Mouse (Mus musculus) MEL (cell line): ENCODE results near the gene Rabl6. TPM values are rescaled to one million over a fixed set of nuclear protein-coding genes. Genes with fewer than 3 reads are reported as not detected.

Experiments used
- DNase-seq: peaks from one replicate; pipeline ENCODE4 v3.0.0; 2011; ENCODE audit warnings: low read depth, low spot score
- H3K27ac ChIP-seq: 2 replicates; pipeline ENCODE4 v1.5.1; 2012; ENCODE audit warnings: low read depth, mild to moderate bottlenecking, control low read depth, low read length, moderate library complexity; ENCODE audit not compliant: control insufficient read depth
- H3K27me3 ChIP-seq, 2 experiments: fragments of 150-350 bp in 1 of 2; sonication (generic) in 1 of 2; 2 replicates each; pipeline ENCODE4 v1.6.1; 2012; ENCODE audit warnings: low read length in 2 of 2, mild to moderate bottlenecking in 2 of 2, improper control_type of control experiment in 1 of 2, moderate library complexity in 1 of 2; ENCODE audit not compliant: insufficient read depth in 2 of 2, control insufficient read depth in 1 of 2
- H3K36me3 ChIP-seq, 2 experiments: 2 replicates each; pipeline ENCODE4 v1.6.1; 2012 to 2014; ENCODE audit warnings: low read length in 2 of 2, improper control_type of control experiment in 1 of 2, inconsistent platforms in 1 of 2, mild to moderate bottlenecking in 1 of 2; ENCODE audit not compliant: insufficient read depth in 2 of 2, control insufficient read depth in 1 of 2
- H3K4me1 ChIP-seq, 2 experiments: fragments of 150-350 bp in 1 of 2; sonication (generic) in 1 of 2; 2 replicates each; pipeline ENCODE4 v1.6.1; 2012; ENCODE audit warnings: low read length in 2 of 2, improper control_type of control experiment in 1 of 2, mild to moderate bottlenecking in 1 of 2; ENCODE audit not compliant: insufficient read depth in 2 of 2, control insufficient read depth in 1 of 2
- H3K4me3 ChIP-seq, 2 experiments: fragments of 150-350 bp in 1 of 2; sonication (generic) in 1 of 2; 2 replicates each; pipeline ENCODE4 v1.5.1; 2012; ENCODE audit warnings: low read depth in 2 of 2, low read length in 2 of 2, mild to moderate bottlenecking in 2 of 2, moderate library complexity in 2 of 2, control low read depth in 1 of 2, improper control_type of control experiment in 1 of 2; ENCODE audit not compliant: control insufficient read depth in 1 of 2, insufficient read depth in 1 of 2
- H3K79me2 ChIP-seq: 2 replicates; pipeline ENCODE4 v1.6.1; 2012; ENCODE audit warnings: mild to moderate bottlenecking, low read length, moderate library complexity; ENCODE audit not compliant: control insufficient read depth, poor library complexity, insufficient read depth
- H3K9ac ChIP-seq: 2 replicates; pipeline ENCODE4 v1.6.1; 2012; ENCODE audit warnings: low read depth, mild to moderate bottlenecking, control low read depth, low read length, moderate library complexity; ENCODE audit not compliant: control insufficient read depth, poor library complexity, severe bottlenecking
- H3K9me3 ChIP-seq: fragments of 150-350 bp; sonication (generic); replicated peaks from 2 replicates; pipeline ENCODE4 v1.6.1; 2012; ENCODE audit warnings: mild to moderate bottlenecking, low read length, improper control_type of control experiment, moderate library complexity; ENCODE audit not compliant: insufficient read depth
- BHLHE40 ChIP-seq: IDR thresholded peaks from 2 replicates; pipeline ENCODE4 v1.6.1; 2012; ENCODE audit warnings: low read depth, mild to moderate bottlenecking, inconsistent platforms, low read length, improper control_type of control experiment, borderline replicate concordance
- CHD1 ChIP-seq: IDR thresholded peaks from 2 replicates; pipeline ENCODE4 v1.6.1; 2012; ENCODE audit warnings: low read depth, mild to moderate bottlenecking, inconsistent platforms, low read length, improper control_type of control experiment
- CHD2 ChIP-seq: IDR thresholded peaks from 2 replicates; pipeline ENCODE4 v1.6.1; 2011; ENCODE audit warnings: low read length, improper control_type of control experiment
- CTCF ChIP-seq, 3 experiments: IDR thresholded peaks in 2 of 3; conservative IDR thresholded peaks in 1 of 3; 2 replicates each; pipeline ENCODE4 v1.5.1; 2011 to 2012; ENCODE audit warnings: low read length in 3 of 3, low read depth in 2 of 3, mild to moderate bottlenecking in 2 of 3, improper control_type of control experiment in 1 of 3, inconsistent platforms in 1 of 3, mixed read lengths in 1 of 3, moderate library complexity in 1 of 3; ENCODE audit not compliant: control insufficient read depth in 1 of 3, insufficient read depth in 1 of 3, poor library complexity in 1 of 3, severe bottlenecking in 1 of 3
- E2F4 ChIP-seq: IDR thresholded peaks from 2 replicates; pipeline ENCODE4 v1.6.1; 2011; ENCODE audit warnings: low read depth, low read length, improper control_type of control experiment, borderline replicate concordance
- ELF1 ChIP-seq: IDR thresholded peaks from 2 replicates; pipeline ENCODE4 v1.6.1; 2014; ENCODE audit warnings: low read depth, mild to moderate bottlenecking, inconsistent platforms, low read length, improper control_type of control experiment, moderate library complexity
- EP300 ChIP-seq, 2 experiments: IDR thresholded peaks; 2 replicates each; pipeline ENCODE4 v1.6.1; 2011; ENCODE audit warnings: improper control_type of control experiment in 2 of 2, low read length in 2 of 2, low read depth in 1 of 2, mild to moderate bottlenecking in 1 of 2
- ETS1 ChIP-seq: IDR thresholded peaks from 2 replicates; pipeline ENCODE4 v1.6.1; 2012; ENCODE audit warnings: low read depth, mild to moderate bottlenecking, inconsistent platforms, low read length, improper control_type of control experiment, moderate library complexity
- GATA1 ChIP-seq: IDR thresholded peaks from 2 replicates; pipeline ENCODE4 v1.6.1; 2011; ENCODE audit warnings: low read depth, low read length, improper control_type of control experiment
- HCFC1 ChIP-seq: IDR thresholded peaks from 2 replicates; pipeline ENCODE4 v1.6.1; 2012; ENCODE audit warnings: low read depth, mild to moderate bottlenecking, inconsistent platforms, low read length, improper control_type of control experiment, moderate library complexity
- JUND ChIP-seq: IDR thresholded peaks from 2 replicates; pipeline ENCODE4 v1.6.1; 2011; ENCODE audit warnings: low read depth, mild to moderate bottlenecking, improper control_type of control experiment, low read length
- KAT2A ChIP-seq: conservative IDR thresholded peaks from 2 replicates; pipeline ENCODE4 v1.6.1; 2012; ENCODE audit warnings: low read depth, low read length, improper control_type of control experiment, inconsistent platforms
- MAFK ChIP-seq: IDR thresholded peaks from 2 replicates; pipeline ENCODE4 v1.6.1; 2011; ENCODE audit warnings: low read depth, mild to moderate bottlenecking, low read length, improper control_type of control experiment, borderline replicate concordance
- MAZ ChIP-seq: IDR thresholded peaks from 2 replicates; pipeline ENCODE4 v1.6.1; 2012; ENCODE audit warnings: low read depth, mild to moderate bottlenecking, inconsistent platforms, low read length, improper control_type of control experiment
- MXI1 ChIP-seq: IDR thresholded peaks from 2 replicates; pipeline ENCODE4 v1.6.1; 2011; ENCODE audit warnings: mild to moderate bottlenecking, low read depth, low read length, improper control_type of control experiment
- MYB ChIP-seq: IDR thresholded peaks from 2 replicates; pipeline ENCODE4 v1.6.1; 2011; ENCODE audit warnings: mild to moderate bottlenecking, low read depth, low read length, improper control_type of control experiment
- NELFE ChIP-seq: IDR thresholded peaks from 2 replicates; pipeline ENCODE4 v1.6.1; 2011; ENCODE audit warnings: low read depth, low read length, improper control_type of control experiment
- NRF1 ChIP-seq: IDR thresholded peaks from 2 replicates; pipeline ENCODE4 v1.6.1; 2014; ENCODE audit warnings: low read depth, mild to moderate bottlenecking, inconsistent platforms, low read length, improper control_type of control experiment, moderate library complexity; ENCODE audit not compliant: poor library complexity, insufficient read depth, severe bottlenecking
- POLR2A ChIP-seq, 2 experiments: IDR thresholded peaks; 2 replicates each; pipeline ENCODE4 v1.6.1; 2011 to 2012; ENCODE audit warnings: low read length in 2 of 2, mild to moderate bottlenecking in 2 of 2, control low read depth in 1 of 2, improper control_type of control experiment in 1 of 2, low read depth in 1 of 2, moderate library complexity in 1 of 2; ENCODE audit not compliant: control insufficient read depth in 1 of 2, insufficient read depth in 1 of 2, poor library complexity in 1 of 2
- POLR2AphosphoS2 ChIP-seq: IDR thresholded peaks from 2 replicates; pipeline ENCODE4 v1.6.1; 2011; ENCODE audit warnings: low read length, improper control_type of control experiment
- SIN3A ChIP-seq: IDR thresholded peaks from 2 replicates; pipeline ENCODE4 v1.6.1; 2012; ENCODE audit warnings: low read length, improper control_type of control experiment, inconsistent platforms
- TAL1 ChIP-seq: IDR thresholded peaks from 2 replicates; pipeline ENCODE4 v1.6.1; 2012; ENCODE audit warnings: mild to moderate bottlenecking, inconsistent platforms, low read length, moderate library complexity, mixed read lengths
- TBP ChIP-seq: IDR thresholded peaks from 2 replicates; pipeline ENCODE4 v1.8.0; 2011; ENCODE audit warnings: low read depth, low read length, improper control_type of control experiment
- TCF12 ChIP-seq: IDR thresholded peaks from 2 replicates; pipeline ENCODE4 v1.6.1; 2014; ENCODE audit warnings: low read depth, mild to moderate bottlenecking, inconsistent platforms, low read length, improper control_type of control experiment, moderate library complexity
- UBTF ChIP-seq: IDR thresholded peaks from 2 replicates; pipeline ENCODE4 v1.6.1; 2012; ENCODE audit warnings: low read depth, mild to moderate bottlenecking, inconsistent platforms, low read length, improper control_type of control experiment, moderate library complexity, borderline replicate concordance; ENCODE audit not compliant: insufficient read depth
- USF1 ChIP-seq: IDR thresholded peaks from 2 replicates; pipeline ENCODE4 v1.6.1; 2014; ENCODE audit warnings: low read depth, mild to moderate bottlenecking, inconsistent platforms, low read length, improper control_type of control experiment, moderate library complexity
- USF2 ChIP-seq, 2 experiments: IDR thresholded peaks; 2 replicates each; pipeline ENCODE4 v1.6.1; 2011 to 2012; ENCODE audit warnings: improper control_type of control experiment in 2 of 2, low read length in 2 of 2, borderline replicate concordance in 1 of 2, inconsistent platforms in 1 of 2, low read depth in 1 of 2, mild to moderate bottlenecking in 1 of 2; ENCODE audit not compliant: insufficient read depth in 1 of 2
- ZKSCAN1 ChIP-seq: IDR thresholded peaks from 2 replicates; pipeline ENCODE4 v1.6.1; 2012; ENCODE audit warnings: low read depth, mild to moderate bottlenecking, inconsistent platforms, low read length, improper control_type of control experiment, moderate library complexity
- ZMIZ1 ChIP-seq: IDR thresholded peaks from 2 replicates; pipeline ENCODE4 v1.6.1; 2012; ENCODE audit warnings: low read depth, mild to moderate bottlenecking, inconsistent platforms, low read length, improper control_type of control experiment, moderate library complexity
- polyA plus RNA-seq, 2 experiments: library from polyadenylated mRNA; stranded (reverse) in 1 of 2; unstranded in 1 of 2; fragments of >175 nt in 1 of 2; fragments of >200 nt in 1 of 2; gene quantifications; 2 replicates each; pipeline versions ENCODE4 v1.2.1 to v1.2.4; 2012; ENCODE audit warnings: low replicate concordance in 2 of 2, low read depth in 1 of 2; ENCODE audit not compliant: insufficient read length in 2 of 2, insufficient read depth in 1 of 2, missing spikeins in 1 of 2
- total RNA-seq: library from RNA; depleted of rRNA; stranded (reverse); fragments of 300-350 nt; gene quantifications from 2 replicates; pipeline ENCODE4 v1.2.3, GENCODE M21; 2012

Gene Rabl6
- total and polyA plus RNA-seq, 3 experiments, result 76.9 to 104 (median 84.7) TPM

- peaks cover 3 to 7% of the 10 kb centered on the region in 2 experiments for H3K36me3 ChIP-seq
Measured at GRCm38 (mm10) chr2:25583571-25583970, 24.8 kb downstream of the Rabl6 start.

GRCm38 (mm10) chr2:25583120-25583481 is 25.2 kb downstream of the Rabl6 start:
- Histone ChIP-seq H3K4me3 (no peak overlapping the region), H3K9ac (no peak overlapping the region), H3K27ac (no peak overlapping the region), H3K79me2 (no peaks in the 10 kb centered on the region)
- no peak for DNase-seq
- no peak for TF ChIP-seq TCF12
- no peak for TF ChIP-seq GATA1
- TF ChIP-seq SIN3A, result no peak
- no peak for TF ChIP-seq BHLHE40
- TF ChIP-seq E2F4, result no peak
- TF ChIP-seq POLR2A (IDR thresholded peaks at IDR 0.05; ENCODE audit: control insufficient read depth in 1 of 2, insufficient read depth in 1 of 2, low read depth in 1 of 2, low read length in 2 of 2, poor library complexity in 1 of 2), result no peak
- TF ChIP-seq MAZ, result no peak
- TF ChIP-seq TAL1, result no peak
- TF ChIP-seq MYB, result no peak
- TF ChIP-seq MXI1, result no peak
- TF ChIP-seq JUND, result no peak
- no peak for TF ChIP-seq MAFK
- no peak for TF ChIP-seq NELFE
- TF ChIP-seq ELF1, result no peak
- no peak for TF ChIP-seq KAT2A
- TF ChIP-seq USF2 (IDR thresholded peaks at IDR 0.05; ENCODE audit: borderline replicate concordance in 1 of 2, insufficient read depth in 1 of 2, low read depth in 1 of 2, low read length in 2 of 2), result no peak
- TF ChIP-seq EP300 (IDR thresholded peaks at IDR 0.05; ENCODE audit: low read depth in 1 of 2, low read length in 2 of 2), result no peak
- no peak for TF ChIP-seq POLR2AphosphoS2
- no peak for TF ChIP-seq HCFC1
- TF ChIP-seq NRF1, result no peak
- TF ChIP-seq, all 39 proteins: peak for 0
- Histone ChIP-seq H3K36me3 (peaks cover 3 to 7% of the 10 kb centered on the region in 2 experiments), H3K9me3 (no peaks in the 10 kb centered on the region), H3K27me3 (no peaks in the 10 kb centered on the region), H3K4me1 (peaks cover 0 to 10% of the 10 kb centered on the region in 2 experiments; a peak in 2 of 4 replicates)

More at GRCm38 (mm10) chr2:25583571-25583970, 24.8 kb downstream of the Rabl6 start:
- TF ChIP-seq NRF1 (no peak), TAL1 (no peak), HCFC1 (no peak), CTCF (IDR thresholded peaks at IDR 0.05 in 2 of 3, conservative IDR thresholded peaks at IDR 0.05 in 1 of 3; ENCODE audit: control insufficient read depth in 1 of 3, insufficient read depth in 1 of 3, low read depth in 2 of 3, low read length in 3 of 3, poor library complexity in 1 of 3, severe bottlenecking in 1 of 3) (no peak), E2F4 (no peak), USF1 (no peak), EP300 (IDR thresholded peaks at IDR 0.05; ENCODE audit: low read depth in 1 of 2, low read length in 2 of 2) (no peak), TBP (no peak), SIN3A (no peak), CHD1 (no peak), CHD2 (no peak), MYB (no peak), ZKSCAN1 (no peak), ZMIZ1 (no peak), JUND (no peak), GATA1 (no peak), UBTF (no peak), ETS1 (no peak), TCF12 (no peak), NELFE (no peak)
- no peak overlapping the region for H3K4me3 ChIP-seq
- no peaks in the 10 kb centered on the region for H3K9me3 ChIP-seq
- no peaks in the 10 kb centered on the region for H3K79me2 ChIP-seq
- no peaks in the 10 kb centered on the region for H3K27me3 ChIP-seq
- H3K9ac ChIP-seq, result no peak overlapping the region
- peaks cover 0 to 10% of the 10 kb centered on the region in 2 experiments; a peak in 2 of 4 replicates for H3K4me1 ChIP-seq
- DNase-seq, result no peak
- no peak overlapping the region for H3K27ac ChIP-seq
